Mouse (Mus musculus) hindbrain, postnatal 0 days (tissue): Measurements from ENCODE around the gene Ank. TPM values are rescaled to one million over a fixed set of nuclear protein-coding genes. Genes with fewer than 3 reads are reported as not detected.

Source experiments
- ATAC-seq: fragments of 200-750 bp; cut with Nextera tagmentation; 2 replicates; pipeline ENCODE4 v1.8.0; 2017; ENCODE audit warnings: mild to moderate bottlenecking, moderate TSS enrichment, moderate library complexity
- DNase-seq: peaks from one replicate; pipeline ENCODE4 v3.0.0-alpha.2; 2015; ENCODE audit warnings: low spot score
- H3K27ac ChIP-seq: fragments of 300-500 bp; sonication (generic); 2 replicates; pipeline ENCODE4 v1.5.1; 2014; ENCODE audit warnings: mild to moderate bottlenecking
- H3K27me3 ChIP-seq: fragments of 300-500 bp; sonication (generic); 2 replicates; pipeline ENCODE4 v1.6.1; 2014; ENCODE audit warnings: low read length, mixed read lengths; ENCODE audit not compliant: insufficient read depth
- H3K36me3 ChIP-seq: fragments of 300-500 bp; sonication (generic); 2 replicates; pipeline ENCODE4 v1.6.1; 2014; ENCODE audit warnings: low read length, mixed read lengths; ENCODE audit not compliant: insufficient read depth
- H3K4me1 ChIP-seq: fragments of 300-500 bp; sonication (generic); 2 replicates; pipeline ENCODE4 v1.6.1; 2014; ENCODE audit warnings: antibody characterized with exemption, low read length, mixed read lengths; ENCODE audit not compliant: insufficient read depth
- H3K4me2 ChIP-seq: fragments of 300-500 bp; sonication (generic); 2 replicates; pipeline ENCODE4 v1.6.1; 2014; ENCODE audit warnings: low read depth, mild to moderate bottlenecking, low read length, moderate library complexity, mixed read lengths
- H3K4me3 ChIP-seq: fragments of 300-500 bp; sonication (generic); 2 replicates; pipeline ENCODE4 v1.5.1; 2014; ENCODE audit warnings: low read length
- H3K9ac ChIP-seq: fragments of 300-500 bp; sonication (generic); replicated peaks from 2 replicates; pipeline ENCODE4 v1.6.1; 2014; ENCODE audit warnings: mild to moderate bottlenecking, low read length, moderate library complexity, mixed read lengths
- H3K9me3 ChIP-seq: fragments of 300-500 bp; sonication (generic); 2 replicates; pipeline ENCODE4 v1.6.1; 2016; ENCODE audit warnings: low read length, mixed read lengths
- CTCF ChIP-seq: IDR thresholded peaks from 2 replicates; pipeline ENCODE4 v1.5.1; 2016; ENCODE audit warnings: antibody characterized with exemption, control low read depth, low read depth
- WGBS: fragments of 180-500 bp; shearing (Covaris S2); extraction: QIAGEN DNeasy Blood & Tissue Kit; methylation state at CpG from one replicate; pipeline ENCODE4 v1.1.7; 2014; 5-methylcytosine and 5-hydroxymethylcytosine counted together
- polyA plus RNA-seq: library from polyadenylated mRNA; unstranded; fragments of >200 nt; fragmentation: Nextera tagmentation; extraction: Ambion mirVana; gene quantifications from 2 replicates; pipeline ENCODE4 v1.2.1, GENCODE M21; 2015
- total RNA-seq: library from RNA; depleted of rRNA; stranded (reverse); fragments of >200 nt; gene quantifications from 2 replicates; pipeline ENCODE4 v1.2.3, GENCODE M21; 2014

The Ank gene
- total and polyA plus RNA-seq, 2 experiments from 2014 or later = 18.1 to 31.1 TPM

GRCm38 (mm10) chr15:27508982-27509381 lies 42.5 kb downstream of the Ank start:
- Histone ChIP-seq H3K36me3 (no peaks in the 10 kb centered on the region), H3K4me3 (no peak overlapping the region), H3K27me3 (no peaks in the 10 kb centered on the region), H3K27ac (no peak overlapping the region), H3K4me2 (no peak overlapping the region), H3K9ac (no peak overlapping the region), H3K4me1 (no peaks in the 10 kb centered on the region), H3K9me3 (no peaks in the 10 kb centered on the region)
- no peak for DNase-seq
- WGBS = 91% methylated on average over 17 of the region's 17 CpGs
- TF ChIP-seq CTCF = no peak
- no peak for ATAC-seq

GRCm38 (mm10) chr15:27516927-27517326 lies 50.5 kb downstream of the Ank start:
- TF ChIP-seq CTCF = no peak
- ATAC-seq = no peak
- H3K4me1 ChIP-seq = no peaks in the 10 kb centered on the region
- H3K27ac ChIP-seq = no peak overlapping the region
- no peaks in the 10 kb centered on the region for H3K9me3 ChIP-seq
- no peaks in the 10 kb centered on the region for H3K27me3 ChIP-seq
- no peak overlapping the region for H3K9ac ChIP-seq
- H3K36me3 ChIP-seq = no peaks in the 10 kb centered on the region
- no peak for DNase-seq
- H3K4me3 ChIP-seq = no peak overlapping the region
- 25% methylated on average over 1 of the region's 1 CpGs for WGBS
- H3K4me2 ChIP-seq = no peak overlapping the region

DNA sequence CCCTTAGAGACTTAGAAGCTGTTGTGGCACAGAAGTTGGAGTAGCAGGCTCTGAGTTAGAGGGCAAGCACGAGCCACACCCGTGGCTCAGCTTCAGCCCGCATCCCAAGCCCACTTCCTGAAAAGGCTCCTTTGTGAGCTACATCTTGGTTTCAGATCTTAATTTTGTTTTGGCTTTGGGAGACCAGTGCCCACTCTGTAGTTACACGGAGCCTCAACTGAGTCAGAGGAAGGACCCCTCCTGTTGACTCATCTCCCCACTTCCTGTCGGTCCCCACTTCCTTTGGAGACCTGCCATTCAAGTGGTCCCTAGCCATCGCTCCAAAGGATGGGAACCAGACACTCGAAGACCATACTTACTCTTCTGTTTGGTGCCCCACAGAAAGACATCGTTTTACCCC lies 51.5 kb downstream of the Ank start:
- H3K27ac ChIP-seq = no peak overlapping the region
- H3K27me3 ChIP-seq = no peaks in the 10 kb centered on the region
- no peak for TF ChIP-seq CTCF
- 79% methylated on average over 8 of the region's 8 CpGs for WGBS
- H3K4me1 ChIP-seq = no peaks in the 10 kb centered on the region
- H3K36me3 ChIP-seq = no peaks in the 10 kb centered on the region
- DNase-seq = no peak
- ATAC-seq = no peak
- H3K4me3 ChIP-seq = no peak overlapping the region
- H3K4me2 ChIP-seq = no peak overlapping the region
- H3K9ac ChIP-seq = no peak overlapping the region
- no peaks in the 10 kb centered on the region for H3K9me3 ChIP-seq

- Histone ChIP-seq H3K4me3 (no peak overlapping the region), H3K27me3 (no peaks in the 10 kb centered on the region), H3K9ac (no peak overlapping the region), H3K4me1 (no peaks in the 10 kb centered on the region), H3K27ac (no peak overlapping the region), H3K9me3 (no peaks in the 10 kb centered on the region), H3K4me2 (no peak overlapping the region), H3K36me3 (no peaks in the 10 kb centered on the region)
- no peak for TF ChIP-seq CTCF
- ATAC-seq (no peak), DNase-seq (no peak)
- 96% methylated on average over 7 of the region's 7 CpGs for WGBS
Observed at GRCm38 (mm10) chr15:27519857-27520256, 53.4 kb downstream of the Ank start.

DNA sequence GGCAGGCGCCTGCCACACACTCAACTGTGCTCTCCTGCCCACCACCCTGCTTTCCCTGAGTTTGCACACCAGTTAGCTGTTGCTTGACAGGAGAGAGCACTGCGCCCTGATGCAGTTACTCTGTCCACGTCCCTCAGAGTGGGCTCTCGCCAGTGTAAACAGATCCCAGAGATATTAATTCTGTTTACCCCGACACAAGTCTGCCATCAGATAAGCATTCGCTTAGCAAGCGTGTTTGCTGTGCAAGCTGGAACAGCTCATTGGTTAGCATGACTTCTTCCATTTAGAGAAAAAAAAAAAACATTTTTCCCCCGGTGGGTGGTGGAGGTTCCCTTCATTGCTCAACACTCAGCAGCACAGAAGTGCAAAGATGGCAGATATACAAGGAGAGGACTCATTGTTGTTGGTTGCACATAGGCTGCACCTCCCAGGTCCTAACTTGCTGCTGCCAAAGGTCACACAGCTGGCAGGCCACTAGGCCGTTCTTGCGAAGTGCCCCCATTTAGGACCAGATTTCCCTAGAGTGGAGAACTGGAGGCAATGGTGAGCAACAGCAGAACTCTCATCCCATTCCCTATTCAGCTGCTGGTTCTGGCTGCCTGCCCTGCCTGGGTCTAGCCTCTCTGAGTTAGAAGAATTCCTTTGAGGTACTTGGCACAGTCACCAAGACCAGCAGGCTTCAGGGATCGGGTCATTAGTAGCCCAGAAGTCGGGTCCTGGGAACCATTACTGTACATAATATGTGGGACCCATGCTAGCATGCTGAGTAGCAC lies 58.9 kb downstream of the Ank start:
- DNase-seq = no peak
- no peaks in the 10 kb centered on the region for H3K36me3 ChIP-seq
- H3K4me1 ChIP-seq = 0 out of 2 replicates have a peak, but pooled peaks cover 8% of the 10 kb centered on the region
- no peak overlapping the region for H3K4me3 ChIP-seq
- ATAC-seq = peak; percentile 27; the same call in 1 of the 2 replicates
- H3K9ac ChIP-seq = no peak overlapping the region
- H3K9me3 ChIP-seq = no peaks in the 10 kb centered on the region
- 70% methylated on average over 12 of the region's 12 CpGs for WGBS
- no peak overlapping the region for H3K4me2 ChIP-seq
- TF ChIP-seq CTCF = no peak
- no peaks in the 10 kb centered on the region for H3K27me3 ChIP-seq
- no peak overlapping the region for H3K27ac ChIP-seq

DNA sequence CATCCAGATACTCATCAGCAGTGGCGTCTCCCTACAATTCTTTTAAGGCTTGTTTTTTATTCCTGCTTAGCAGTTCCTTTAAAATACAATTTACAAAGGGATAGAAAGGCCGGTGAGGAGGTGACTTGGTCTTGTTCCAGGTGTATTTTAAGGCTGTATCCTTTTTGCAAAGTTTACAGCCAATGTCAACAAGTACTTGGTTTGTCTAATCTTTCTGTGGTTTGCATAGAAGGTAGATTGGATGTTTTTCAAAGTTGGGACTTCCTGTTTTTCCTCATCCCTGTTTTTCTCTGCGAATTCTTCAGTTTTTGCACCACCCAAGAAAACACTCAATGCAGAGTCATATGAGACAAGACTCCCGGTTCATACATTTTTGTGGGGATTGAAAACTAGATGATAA lies 62.4 kb downstream of the Ank start:
- H3K4me2 ChIP-seq = no peak overlapping the region
- H3K27ac ChIP-seq = no peak overlapping the region
- no peaks in the 10 kb centered on the region for H3K36me3 ChIP-seq
- H3K4me3 ChIP-seq = no peak overlapping the region
- no peak for DNase-seq
- H3K4me1 ChIP-seq = 0 out of 2 replicates have a peak, but pooled peaks cover 8% of the 10 kb centered on the region
- H3K9ac ChIP-seq = no peak overlapping the region
- no peak for ATAC-seq
- H3K9me3 ChIP-seq = no peaks in the 10 kb centered on the region
- no peak for TF ChIP-seq CTCF
- 81% methylated on average over 4 of the region's 4 CpGs for WGBS
- no peaks in the 10 kb centered on the region for H3K27me3 ChIP-seq

GRCm38 (mm10) chr15:27530023-27530422 lies 63.5 kb downstream of the Ank start:
- DNase-seq (no peak), ATAC-seq (no peak)
- Histone ChIP-seq H3K36me3 (no peaks in the 10 kb centered on the region), H3K4me3 (no peak overlapping the region), H3K27me3 (no peaks in the 10 kb centered on the region), H3K9me3 (no peaks in the 10 kb centered on the region), H3K4me2 (no peak overlapping the region), H3K9ac (no peak overlapping the region), H3K27ac (no peak overlapping the region), H3K4me1 (0 out of 2 replicates have a peak, but pooled peaks cover 6% of the 10 kb centered on the region)
- WGBS = 54% methylated on average over 4 of the region's 4 CpGs
- no peak for TF ChIP-seq CTCF
